Mouse (Mus musculus): ENCODE data around the gene Ube2m. TPM values are rescaled to one million over a fixed set of nuclear protein-coding genes. Genes with fewer than 3 reads are reported as not detected.
A peak's percentile ranks its signal among the peaks of the same experiment; 100 is the strongest.
"Not testable (repeated sequence)": the region's sequence is repeated elsewhere in the genome, so short reads cannot be mapped to it uniquely, and the experiment has no call there.

Ube2m gene
- total RNA-seq (2021), result 100 to 1,000 TPM; 197 to 209 TPM

DNA sequence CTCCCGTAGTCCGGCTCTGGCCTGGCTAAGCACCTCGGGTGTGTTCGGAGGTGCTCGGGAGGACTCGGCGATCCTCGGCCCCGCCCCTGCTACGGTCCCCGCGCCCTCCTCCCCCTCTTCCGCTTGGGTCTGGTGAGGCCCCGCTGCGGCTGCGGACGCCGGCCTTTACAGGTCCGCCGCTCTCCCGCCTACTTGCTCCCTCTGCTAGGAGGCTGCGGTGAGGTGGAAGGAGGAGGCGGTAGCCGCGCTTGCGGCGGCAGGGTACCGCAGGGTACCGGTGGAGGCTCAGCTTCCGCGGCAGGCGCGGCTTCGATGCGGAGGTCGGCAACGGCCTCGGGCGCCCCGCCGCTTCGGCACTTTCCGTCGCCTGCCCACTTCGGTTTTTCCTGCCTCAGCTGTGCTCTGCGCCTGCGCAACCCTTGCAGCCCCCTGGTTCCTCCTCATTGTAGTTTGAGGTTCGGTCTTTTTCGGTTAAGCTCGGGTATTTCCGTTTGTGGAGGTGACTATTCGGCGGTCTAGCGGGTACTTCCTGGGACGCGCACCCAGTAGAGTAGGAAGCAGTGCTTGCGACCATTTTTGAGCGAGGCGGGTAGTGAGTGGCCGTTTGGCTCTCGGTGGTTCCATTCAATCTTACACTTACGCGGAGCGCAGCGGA lies at the start of gene Ube2m:
TSS of gene Ube2m (minus strand) at position 375 of the 655 bp plus-strand sequence.
- peak; percentile 99 to 100 for DNase-seq (ENCODE audit: extremely low spot score in 1 of 2, low spot score in 1 of 2)

DNA sequence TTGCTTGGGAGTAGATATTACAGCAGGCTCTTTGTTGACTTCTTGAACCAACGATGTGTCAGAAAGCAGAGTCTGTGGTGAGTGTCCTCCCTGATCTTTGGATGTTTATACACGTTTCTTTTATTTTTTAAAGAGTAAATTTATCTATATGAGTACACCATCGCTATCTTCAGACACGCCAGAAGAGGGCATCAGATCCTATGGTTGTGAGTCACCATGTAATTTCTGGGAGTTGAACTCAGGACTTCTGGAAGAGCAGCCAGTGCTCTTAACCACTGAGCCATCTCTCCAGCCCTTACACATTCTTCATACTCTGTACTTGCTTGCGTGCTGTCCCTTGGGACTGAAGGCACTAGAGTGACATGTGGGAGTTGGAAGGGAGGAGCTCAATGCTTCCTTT lies 34.2 kb upstream of the Ube2m start:
- DNase-seq (ENCODE audit: extremely low spot score in 1 of 2, low spot score in 1 of 2), result no peak

DNA sequence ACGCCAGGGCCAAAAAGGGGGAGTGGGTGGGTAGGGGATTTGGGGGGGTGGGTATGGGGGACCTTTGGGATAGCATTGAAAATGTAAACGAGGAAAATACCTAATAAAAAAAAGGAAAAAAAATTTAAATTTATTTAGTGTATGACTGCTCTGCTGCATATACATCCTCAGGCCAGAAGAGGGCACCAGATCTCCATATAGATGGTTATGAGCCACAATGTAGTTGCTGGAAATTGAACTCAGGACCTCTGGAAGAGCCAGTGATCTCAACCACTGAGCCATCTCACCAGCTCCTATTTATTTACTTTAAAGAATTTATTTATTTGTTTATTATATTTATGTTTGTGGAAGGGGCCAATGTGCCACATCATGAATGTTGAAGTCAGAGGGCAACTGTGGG lies 25.3 kb upstream of the Ube2m start:
- not testable (repeated sequence) for DNase-seq (ENCODE audit: extremely low spot score in 1 of 2, low spot score in 1 of 2)

DNA sequence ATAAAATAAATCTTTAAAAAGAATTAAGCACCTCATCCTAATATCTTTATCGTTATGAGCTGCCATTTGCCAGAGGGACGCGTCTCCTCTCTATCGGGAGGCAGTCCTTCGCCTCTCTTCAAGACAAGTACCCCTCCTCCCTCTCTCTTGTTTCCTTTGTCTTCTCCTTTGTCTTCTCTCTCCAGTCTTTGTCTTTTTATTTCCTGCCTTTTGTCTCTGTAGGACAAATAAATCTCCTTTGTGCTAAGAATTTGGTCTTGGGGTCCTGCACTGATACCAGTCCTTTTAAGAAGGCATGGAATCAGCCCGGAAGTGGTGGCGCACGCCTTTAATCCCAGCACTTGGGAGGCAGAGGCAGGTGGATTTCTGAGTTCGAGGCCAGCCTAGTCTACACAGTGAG lies 21.5 kb upstream of the Ube2m start:
- DNase-seq (ENCODE audit: extremely low spot score in 1 of 2, low spot score in 1 of 2), result no peak

DNA sequence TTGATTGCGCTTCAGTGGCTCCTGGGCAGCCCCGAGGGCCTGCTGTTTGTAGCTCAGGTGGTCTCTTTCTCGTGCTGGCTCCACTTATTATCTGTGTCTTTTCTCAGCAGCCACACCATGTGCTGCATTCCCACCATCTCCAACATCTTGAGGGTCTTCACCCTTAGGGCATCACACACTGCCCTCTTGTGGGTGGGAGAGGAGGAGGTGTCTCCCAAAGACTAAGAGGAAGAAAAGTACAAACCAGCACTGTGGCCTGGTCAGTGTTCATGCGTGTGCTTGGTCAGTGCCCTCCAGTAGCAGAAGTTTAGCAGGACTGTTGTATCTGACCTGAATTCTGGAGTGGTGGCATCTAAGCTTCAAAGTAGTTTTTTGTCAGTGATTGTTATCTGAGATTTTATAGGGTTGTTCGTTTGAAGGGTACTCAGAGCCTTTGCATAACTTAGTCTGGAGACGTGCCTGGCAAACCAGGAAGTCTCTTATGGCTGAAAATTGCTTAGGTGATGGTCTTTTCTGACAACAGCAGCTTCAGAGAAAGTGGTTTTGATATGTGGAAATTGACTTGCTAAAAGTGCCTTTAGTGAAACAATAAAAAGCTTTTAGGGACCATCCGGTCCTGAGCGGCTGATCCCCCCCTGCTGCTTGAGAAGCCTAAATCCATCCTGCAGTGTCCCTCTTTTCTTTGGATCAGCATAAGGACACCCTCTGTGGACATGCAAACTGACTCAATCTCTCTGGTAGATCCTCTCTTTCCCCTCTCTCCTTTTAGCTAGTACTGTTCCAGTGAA lies 19.0 kb upstream of the Ube2m start:
- DNase-seq (ENCODE audit: extremely low spot score in 1 of 2, low spot score in 1 of 2), result no peak

DNA sequence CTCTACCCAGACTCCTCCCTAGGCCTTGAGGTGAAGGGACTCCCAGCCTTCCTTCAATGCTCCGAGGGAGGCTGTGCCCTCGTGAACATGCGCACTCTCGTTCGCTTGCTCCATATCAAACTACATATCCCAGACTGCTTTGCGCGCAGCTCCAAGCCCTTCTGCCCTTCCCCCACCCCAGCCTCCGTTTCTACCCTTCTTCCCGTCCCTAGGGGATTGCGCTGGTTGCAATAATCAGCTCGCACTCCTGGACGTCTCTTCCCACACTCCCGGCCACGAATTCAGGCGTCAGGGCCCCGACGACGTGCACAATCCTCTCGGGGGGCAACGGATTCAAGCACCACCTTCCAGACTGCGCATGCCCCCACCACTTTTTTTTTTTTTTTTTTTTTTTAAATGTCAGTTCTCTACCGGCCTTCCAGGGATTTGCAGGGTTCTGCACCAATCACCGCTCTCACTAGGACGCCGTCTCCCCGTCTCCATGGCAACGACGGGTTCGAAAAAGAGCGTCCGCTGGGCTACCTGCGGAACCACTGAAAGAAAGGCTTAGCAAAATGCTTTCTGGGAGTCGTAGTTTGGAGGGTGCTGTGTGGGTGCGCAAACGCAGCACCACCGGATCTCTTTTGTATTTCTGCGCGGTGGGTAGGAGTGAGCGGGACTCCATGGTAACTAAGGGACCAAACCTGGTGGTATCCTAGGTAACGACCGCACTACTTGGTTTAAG lies 16.4 kb upstream of the Ube2m start, which contains the start of gene Mzf1:
TSS of gene Mzf1 (minus strand) at position 478 of the 724 bp plus-strand sequence.
- DNase-seq (ENCODE audit: extremely low spot score in 1 of 2, low spot score in 1 of 2), result peak; percentile 84 to 97

DNA sequence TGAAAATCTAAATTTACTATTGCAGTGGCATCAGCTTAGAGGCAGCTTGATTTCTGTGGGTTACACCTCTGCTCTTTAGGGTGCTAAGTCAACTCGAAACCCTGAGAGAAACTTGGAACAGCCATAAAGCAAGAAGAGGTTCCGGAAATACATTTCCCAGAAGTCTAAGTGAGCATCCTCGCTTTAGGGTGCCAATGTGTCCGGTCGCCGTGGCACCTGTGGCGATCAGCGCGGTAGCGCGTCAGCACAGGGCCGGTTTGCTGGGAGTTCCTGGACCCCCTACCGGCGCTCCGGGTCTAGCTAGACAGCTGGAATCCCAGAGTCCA lies 15.8 kb upstream of the Ube2m start:
- DNase-seq (ENCODE audit: extremely low spot score in 1 of 2, low spot score in 1 of 2), result no peak

DNA sequence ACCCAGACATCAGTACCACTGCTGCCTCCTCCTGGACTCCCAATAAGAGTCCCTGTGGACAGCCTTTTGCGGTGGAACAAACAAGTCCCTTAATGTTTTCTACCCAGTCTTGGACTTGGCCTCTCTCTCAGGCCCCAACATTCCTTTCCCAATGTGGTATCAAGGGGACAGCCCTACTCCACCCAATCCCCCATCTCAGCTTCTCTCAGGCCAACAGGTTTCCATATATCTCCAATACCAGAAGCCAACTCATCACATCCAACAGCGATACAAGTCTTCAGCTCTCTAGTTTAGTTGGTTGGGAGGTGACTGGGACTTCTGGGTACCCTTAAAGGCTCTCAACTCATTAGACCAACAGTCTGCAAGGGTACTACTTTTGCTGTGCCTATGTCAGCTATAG lies 15.4 kb upstream of the Ube2m start:
- DNase-seq (ENCODE audit: extremely low spot score in 1 of 2, low spot score in 1 of 2), result no peak

DNA sequence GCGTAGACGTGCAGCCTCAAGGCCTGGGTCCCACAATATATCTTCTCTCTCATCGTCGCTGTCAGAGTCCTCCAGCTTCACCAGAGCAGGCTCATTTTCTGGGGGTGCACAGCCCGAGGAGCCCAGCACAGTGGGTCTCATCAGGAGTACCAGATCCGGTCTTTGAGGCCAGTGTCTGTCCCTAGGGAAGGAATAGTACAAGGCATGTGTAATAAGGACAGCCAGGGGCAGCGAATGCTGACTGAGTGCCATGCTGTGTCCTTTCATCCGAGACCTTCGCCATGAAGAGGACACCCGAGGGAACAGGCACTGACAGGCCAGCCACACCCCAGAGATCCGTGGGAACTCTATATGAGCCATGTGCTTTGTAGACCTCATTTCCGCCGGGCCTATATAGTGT lies 14.9 kb upstream of the Ube2m start:
- DNase-seq (ENCODE audit: extremely low spot score in 1 of 2, low spot score in 1 of 2), result no peak

DNA sequence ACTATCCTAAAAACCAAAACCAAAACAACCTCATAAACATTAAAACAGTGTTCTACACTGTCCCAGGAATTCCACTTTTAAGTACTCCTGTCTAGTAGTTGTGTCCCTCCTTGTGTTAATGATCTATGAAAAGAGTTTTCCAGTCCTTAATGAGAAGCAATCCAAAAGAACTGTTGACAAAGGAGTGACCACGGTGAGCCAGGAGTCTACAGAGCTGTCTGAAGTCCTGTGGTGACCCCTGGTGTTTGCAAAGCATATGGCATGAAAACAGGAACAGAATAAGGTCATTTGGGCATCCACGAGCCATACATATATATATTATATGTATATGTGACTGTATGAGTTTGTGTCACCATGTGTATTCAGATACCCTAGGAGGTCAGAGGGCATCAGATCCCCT lies 8.0 kb upstream of the Ube2m start:
- peak in 1 of 2 experiments; percentile 42 for DNase-seq (ENCODE audit: extremely low spot score in 1 of 2, low spot score in 1 of 2)

DNA sequence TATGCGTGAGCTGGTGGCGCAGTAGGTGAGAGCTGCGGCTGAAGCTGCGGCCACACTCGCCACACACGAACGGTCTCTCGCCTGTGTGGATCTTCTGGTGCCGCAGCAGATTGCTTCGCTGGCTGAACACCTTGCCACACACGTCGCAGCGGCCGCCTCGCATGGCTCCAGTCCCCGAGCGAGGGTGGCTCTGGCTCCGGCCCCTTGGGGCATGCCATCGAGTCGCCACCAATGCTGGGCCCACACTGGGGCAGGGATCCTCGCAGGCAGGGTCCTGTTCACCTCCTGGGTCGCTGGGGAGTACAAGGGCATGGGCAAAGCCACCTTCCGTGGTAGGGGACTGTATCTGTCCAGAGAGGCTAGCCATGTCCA lies 6.2 kb upstream of the Ube2m start:
- no peak for DNase-seq (ENCODE audit: extremely low spot score in 1 of 2, low spot score in 1 of 2)

DNA sequence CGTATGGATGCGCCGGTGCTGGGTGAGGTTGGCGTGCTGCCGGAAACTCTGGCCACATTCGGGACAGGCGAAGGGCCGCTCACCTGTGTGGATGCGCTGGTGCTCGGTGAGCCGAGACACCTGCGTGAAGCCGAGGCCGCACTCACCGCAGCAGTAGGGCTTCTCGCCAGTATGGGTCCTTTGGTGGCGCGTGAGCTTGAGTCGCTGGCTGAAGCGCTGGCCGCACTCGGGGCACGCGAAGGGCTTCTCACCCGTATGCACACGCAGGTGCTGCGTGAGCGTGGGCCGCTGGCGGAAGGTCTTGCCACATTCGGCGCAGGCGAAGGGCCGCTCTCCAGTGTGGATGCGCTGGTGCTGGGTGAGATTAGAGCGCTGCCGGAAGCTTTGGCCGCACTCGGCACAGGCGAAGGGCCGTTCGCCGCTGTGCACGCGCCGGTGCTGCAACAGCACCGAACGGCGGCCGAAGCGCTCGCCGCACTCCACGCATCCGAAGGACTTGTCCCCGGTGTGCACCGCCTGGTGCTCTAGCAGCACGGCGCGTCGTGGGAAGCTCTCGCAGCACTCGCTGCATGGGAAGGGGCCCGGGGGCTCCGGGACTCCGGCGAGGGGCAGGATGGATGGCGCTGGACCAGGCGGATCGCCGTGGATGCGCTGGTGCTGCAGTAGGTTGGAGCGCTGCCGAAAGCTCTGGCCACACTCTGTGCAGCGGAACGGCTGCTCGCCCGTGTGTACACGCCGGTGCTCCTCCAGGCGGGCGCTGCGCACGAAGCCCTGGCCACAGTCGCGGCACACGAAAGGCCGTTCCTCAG lies 5.6 kb upstream of the Ube2m start:
- DNase-seq (ENCODE audit: extremely low spot score in 1 of 2, low spot score in 1 of 2), result peak; percentile 35 to 60

DNA sequence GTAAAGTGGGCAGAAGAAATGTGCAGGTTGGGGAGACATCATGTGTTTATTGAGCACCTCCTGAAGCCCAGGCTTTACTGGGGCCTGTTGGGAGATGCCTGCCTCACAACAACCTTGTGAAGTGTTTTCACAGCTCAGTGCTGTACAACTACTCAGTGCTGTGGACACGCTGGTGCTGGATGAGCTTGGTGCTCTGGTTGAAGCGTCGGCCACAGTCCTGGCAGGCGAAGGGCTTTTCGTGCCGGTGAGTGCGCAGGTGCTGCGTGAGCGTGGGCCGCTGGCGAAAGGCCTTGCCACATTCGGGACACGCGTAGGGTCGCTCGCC lies 5.0 kb upstream of the Ube2m start:
- no peak for DNase-seq (ENCODE audit: extremely low spot score in 1 of 2, low spot score in 1 of 2)

DNA sequence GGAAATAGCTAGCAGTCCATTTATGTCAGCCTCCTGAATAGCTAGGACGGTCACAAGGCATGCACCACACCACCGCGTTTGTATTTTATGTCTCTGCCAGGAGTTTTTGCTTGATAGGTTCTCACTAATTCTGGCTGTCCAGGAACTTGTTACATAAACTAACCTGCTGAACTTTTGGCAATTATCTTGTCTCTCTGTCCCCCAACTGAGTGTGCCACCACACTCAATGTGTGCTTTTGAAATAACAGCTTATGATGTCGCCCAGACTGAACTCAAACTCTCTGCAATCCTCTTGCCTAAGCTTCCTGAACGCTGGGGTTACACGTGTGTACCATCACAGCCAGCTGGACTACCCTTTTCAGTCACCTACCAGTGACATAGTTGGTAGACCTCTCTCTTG lies 4.4 kb upstream of the Ube2m start:
- DNase-seq (ENCODE audit: extremely low spot score in 1 of 2, low spot score in 1 of 2), result no peak

DNA sequence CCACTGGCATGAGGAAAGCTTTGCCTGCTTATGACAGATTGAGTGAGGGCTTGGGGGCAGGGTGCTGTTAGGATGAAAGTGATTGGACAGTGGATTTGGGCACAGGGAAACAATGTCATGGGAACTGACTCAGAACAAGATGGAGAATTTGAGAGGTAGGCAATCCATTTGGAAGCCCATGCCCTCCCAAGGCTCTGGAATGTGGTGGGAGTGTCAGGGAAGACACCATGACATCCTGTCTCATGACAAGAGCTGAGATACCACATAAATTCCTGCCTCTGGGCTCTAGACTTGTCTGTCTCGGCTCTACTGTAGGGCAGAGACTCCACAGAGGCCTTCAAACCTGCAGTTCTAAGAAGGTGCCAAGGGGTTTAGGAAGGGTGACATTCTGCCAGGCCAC lies 3.2 kb upstream of the Ube2m start:
- no peak for DNase-seq (ENCODE audit: extremely low spot score in 1 of 2, low spot score in 1 of 2)

DNA sequence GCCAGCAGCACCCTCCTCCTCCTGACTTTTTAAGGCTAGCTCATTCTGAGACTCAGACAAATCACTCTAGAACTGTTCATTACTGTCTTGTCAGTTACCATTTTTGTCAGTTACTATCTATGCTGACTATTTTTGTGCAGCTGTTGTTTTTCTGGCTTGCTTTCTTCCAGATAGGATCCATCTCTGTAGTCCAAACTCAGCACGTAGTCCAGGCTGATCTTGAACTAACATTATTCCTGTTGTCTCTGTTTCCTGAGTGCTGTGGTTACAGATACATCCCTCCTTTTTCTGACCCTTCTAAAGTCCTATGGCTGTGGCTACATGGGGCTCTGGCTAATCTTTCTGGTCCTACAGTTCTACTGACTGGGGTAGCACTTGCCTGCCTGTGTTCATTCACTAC lies 1.1 kb upstream of the Ube2m start:
- no peak for DNase-seq (ENCODE audit: extremely low spot score in 1 of 2, low spot score in 1 of 2)

DNA sequence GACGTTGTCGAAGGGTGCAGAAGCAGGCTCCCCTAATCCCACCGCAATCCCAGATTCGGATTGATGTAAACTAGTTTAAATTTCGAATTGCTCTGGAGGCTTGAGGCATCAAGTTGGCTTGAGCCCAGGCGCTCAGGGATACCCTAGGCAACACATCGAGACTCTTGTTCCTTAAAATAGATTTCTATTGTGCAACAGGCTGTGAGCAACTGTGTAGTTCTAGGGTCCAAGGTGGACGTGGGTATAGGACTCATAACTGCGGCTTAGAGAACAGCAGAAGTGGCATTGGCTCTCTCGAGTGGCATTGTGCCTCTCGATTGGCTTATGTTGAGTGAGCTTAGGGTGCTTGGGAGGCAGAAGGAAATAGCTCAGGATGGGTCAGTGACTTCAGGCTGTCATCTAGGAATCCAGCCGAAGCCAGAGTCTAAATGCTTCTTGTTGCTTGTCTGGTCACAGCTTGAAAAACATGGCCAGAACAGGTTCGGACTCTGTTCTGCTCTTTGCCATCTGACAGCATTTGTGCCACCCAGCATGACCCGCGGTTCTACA lies 620 bp upstream of the Ube2m start:
- no peak for DNase-seq (ENCODE audit: extremely low spot score in 1 of 2, low spot score in 1 of 2)

DNA sequence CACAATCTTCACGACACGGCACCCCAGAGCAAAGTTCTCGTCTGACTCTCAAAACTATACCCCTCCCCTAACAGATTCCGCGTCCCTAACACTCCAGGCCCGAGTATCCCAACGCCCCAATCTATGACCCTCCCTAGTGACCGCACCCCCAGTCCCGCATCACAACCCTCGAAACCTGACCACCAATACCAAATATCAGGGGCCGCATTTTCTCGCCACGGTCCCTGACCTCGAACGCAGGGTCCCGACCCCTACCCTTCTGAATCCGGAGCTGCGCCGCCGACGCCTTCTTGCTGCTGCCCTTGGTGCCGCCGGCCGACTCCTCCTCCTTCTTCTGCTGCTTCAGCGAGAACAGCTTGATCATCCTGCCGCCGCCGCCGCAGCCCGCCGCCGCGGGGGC lies 709 bp downstream of the Ube2m start:
- peak in 1 of 2 experiments; percentile 32 for DNase-seq (ENCODE audit: extremely low spot score in 1 of 2, low spot score in 1 of 2)

DNA sequence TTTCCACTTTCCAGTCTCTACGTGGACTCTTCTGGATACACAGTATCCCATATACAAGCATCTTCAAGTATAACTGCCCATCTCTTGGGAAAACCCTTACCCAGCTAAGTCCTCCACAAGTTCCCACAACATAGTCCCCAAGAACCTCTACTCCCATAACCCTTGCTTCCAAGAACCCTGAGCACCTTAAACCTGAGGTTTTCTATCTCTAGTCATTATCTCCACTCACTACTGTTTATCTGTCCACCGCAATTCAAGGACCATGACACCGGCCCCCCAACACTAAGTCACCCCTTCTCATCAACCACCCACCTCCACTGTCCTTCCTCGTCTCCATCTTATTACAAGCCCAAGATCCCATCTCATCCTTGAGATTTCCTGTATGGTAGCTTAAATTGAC lies 1.3 kb downstream of the Ube2m start:
- DNase-seq (ENCODE audit: extremely low spot score in 1 of 2, low spot score in 1 of 2), result no peak

DNA sequence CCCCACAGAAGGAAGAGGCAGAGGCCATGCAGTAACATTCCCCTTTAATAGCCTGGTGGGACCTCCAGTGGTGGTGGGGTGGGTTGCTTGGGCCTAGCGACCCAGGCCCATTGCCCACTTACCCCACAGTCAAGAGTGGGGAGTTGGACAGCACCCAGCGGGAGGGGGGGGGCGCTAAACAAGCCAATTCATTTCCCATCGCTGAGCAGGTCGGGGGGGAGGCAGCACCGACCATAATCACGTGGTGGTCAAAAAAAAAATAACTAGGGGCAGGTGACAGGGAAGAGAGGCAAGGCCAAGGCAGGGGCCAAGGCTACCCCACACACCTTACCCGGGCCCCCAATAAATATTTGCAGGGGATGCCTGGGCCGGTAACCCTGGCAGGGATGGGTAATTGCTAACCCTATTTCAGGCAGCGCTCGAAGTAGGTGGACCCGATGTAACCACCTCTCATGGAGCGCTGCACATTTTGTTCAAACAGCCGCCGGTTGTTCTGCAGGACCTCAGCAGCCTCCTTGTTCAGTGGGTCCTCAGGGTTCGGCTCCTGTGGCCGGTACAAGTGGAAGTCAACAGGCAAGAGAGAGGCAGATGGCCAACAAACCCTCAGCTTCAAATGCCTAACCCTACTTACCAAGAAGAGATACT lies 2.7 kb downstream of the Ube2m start:
- DNase-seq (ENCODE audit: extremely low spot score in 1 of 2, low spot score in 1 of 2), result no peak
